Mouse (Mus musculus) 3134 (cell line): ENCODE data around the gene Mndal.
"Not testable (repeated sequence)": the region's sequence is repeated elsewhere in the genome, so short reads cannot be mapped to it uniquely, and the experiment has no call there.

Source experiments
- DNase-seq: peaks from one replicate; pipeline ENCODE4 v3.0.0-alpha.2; 2011; ENCODE audit warnings: low spot score; ENCODE audit not compliant: insufficient read length; ENCODE audit errors: extremely low read depth

The Mndal gene

DNA sequence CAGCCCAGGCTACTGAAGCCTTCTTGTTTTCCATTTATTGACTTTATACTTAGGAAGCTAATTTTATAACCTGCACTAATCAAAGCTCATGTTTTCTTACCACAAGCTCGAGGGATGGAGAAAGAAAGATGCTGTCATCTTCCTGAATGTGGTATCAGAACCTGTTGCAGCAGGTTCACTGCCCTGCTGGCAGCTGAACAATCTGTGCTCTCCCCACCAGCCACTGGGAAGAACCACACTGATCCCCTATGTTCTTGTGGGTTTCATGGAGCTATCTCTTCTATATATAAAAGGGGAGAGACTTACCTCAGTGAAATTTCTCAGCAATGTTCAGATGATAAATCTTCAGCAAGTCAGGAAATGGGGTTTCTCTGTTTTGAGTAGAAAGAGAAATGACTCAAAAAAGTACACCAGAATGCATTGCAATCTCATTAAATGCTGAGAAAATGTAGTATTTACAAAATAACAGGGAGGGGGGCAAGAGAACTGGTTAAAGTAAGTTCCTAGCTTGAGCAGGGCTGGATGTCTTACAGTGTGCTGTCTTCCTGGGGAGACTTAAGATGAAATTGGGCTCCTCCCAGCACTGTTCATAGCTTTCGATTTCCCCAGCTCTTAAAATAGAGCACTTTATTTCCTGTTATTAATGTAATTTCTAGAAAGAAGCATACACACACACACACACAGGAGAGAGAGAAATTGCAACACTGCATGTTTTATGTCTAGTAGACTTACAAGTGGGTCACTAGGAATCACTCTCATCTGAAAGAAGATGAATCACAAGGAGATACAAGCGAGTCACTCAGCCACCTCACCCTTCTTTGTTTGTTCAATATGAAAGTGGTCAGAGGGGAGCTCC is at the start of gene Mndal, which contains the start of gene Ifi203:
Mndal (minus strand) TSS at position 568 of the 856 bp plus-strand sequence.
Ifi203 (minus strand) TSS at position 749 of the 856 bp plus-strand sequence.
- peak; percentile 9 for DNase-seq

DNA sequence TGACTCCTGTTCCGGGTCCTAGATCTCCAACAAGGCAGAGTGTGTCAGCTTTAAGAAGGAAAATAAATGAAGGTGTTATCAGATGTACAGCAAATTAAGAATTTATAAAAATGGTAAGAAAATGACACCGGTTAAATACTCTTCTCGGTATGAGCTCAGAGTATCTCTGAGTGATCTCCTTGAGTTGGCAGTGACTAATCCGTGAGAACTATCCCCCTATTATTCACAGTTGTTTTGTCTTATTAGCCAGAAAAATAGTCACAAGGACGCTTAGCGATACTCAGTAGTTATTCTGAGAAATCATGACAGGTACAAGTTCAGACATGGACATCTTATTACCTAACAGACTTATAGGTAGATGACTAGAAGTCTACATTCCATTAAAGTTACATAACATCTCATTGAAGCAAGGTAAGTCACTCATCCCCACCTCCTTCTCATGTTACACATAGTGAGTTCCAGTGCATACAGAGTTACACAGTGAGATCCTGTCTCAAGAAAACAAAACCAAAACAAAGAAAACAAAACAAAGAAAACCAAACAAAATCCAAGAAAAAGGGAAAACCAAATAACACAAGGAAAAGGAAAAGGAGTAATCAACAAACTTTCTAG is 40.5 kb upstream of the Mndal start, which contains the start of gene Ifi202b:
Ifi202b (minus strand) TSS at position 51 of the 612 bp plus-strand sequence.
- DNase-seq, result not testable (repeated sequence)

DNA sequence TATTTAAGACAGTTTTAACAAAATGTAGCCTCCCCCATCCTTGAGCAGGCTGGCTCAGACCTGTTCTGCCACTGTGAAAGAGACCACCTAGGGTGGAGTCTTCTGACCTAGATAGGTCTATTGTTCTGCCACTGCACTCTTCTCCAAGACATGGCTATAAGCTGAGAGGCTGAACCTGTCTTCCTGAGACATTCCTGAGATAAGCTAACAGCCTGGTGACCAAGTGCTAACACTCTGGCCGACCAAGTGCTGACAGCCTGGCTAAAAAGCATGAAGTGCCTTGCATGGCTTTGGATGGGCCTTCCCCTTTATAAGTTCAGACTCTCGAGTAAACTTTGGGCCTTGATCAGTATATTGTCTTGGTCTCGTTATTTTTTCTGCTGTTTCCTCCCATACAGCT is 38.7 kb upstream of the Mndal start:
- not testable (repeated sequence) for DNase-seq

DNA sequence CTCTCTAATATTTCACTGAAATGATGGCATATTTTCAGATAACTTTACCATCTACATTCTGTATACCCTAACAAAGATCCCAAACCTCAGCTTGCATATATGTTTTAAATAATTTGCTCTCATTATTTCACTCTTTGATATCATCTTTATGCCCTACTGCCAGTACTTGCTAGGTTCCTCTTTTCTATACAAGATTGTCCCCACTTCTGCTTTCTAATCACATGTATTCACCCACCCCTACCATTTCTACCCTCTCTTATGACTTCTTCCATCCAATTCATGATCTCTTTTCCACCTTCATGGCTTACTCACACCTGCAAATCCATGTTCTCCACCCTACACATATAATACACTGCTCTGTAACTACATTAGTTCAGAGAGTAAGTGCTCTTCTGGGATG is 35.3 kb upstream of the Mndal start:
- DNase-seq, result no peak

DNA sequence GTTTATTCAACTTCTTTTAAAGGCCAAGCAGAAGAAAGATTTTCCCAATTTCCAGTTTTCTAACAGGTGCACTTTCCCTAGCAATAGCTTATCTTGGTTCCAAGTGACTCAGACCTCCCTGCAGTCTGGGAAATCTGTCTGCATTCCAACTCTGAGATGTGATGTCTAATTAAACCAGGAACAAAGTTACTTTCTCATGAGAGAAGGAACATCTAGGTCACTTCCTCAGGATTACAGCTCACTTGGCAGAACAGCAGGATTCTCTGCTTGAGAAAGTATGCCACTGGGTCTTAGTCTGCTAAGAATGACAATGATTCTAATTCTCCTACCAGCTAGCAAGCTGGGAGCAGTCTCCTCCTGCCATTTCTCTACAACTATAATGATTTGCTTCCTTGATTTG is 30.8 kb upstream of the Mndal start:
- no peak for DNase-seq

DNA sequence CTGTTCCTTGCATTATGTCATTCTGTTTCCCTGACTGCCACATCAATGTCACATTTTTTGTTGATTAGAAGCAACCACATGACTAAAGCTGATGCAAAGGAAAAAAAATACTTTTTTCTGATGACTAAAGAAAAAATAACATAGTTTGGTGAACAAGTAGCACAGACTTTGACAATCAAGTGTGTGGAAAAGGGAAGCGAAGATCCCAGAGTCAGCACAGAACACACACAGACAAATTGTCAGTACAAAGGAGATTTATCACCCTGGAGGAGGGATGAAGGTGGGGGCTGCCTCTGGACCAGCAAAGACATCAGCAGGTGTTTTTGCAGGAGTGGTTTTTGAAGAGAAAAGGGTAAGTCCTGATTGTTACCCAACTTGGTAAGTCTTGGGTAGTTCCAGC is 19.2 kb upstream of the Mndal start:
- DNase-seq, result not testable (repeated sequence)

DNA sequence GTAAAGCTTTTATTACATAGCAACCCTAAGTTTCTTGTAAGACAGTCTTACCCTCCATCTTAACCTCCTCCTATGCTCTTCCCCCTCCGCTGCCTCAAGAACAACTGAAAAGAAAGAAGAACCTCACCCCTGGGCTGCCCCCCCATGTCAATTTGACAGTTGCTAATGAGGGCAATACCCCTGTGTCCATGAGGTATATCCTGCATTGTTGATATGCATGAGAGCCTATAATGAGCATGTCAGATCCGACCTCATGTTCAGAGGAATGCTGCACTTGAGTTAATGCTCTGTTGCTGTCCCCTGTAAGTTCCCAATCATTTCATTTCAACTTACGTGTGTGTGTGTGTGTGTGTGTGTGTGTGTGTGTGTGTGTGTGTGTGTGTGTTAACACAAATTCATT is 17.7 kb upstream of the Mndal start:
- not testable (repeated sequence) for DNase-seq

DNA sequence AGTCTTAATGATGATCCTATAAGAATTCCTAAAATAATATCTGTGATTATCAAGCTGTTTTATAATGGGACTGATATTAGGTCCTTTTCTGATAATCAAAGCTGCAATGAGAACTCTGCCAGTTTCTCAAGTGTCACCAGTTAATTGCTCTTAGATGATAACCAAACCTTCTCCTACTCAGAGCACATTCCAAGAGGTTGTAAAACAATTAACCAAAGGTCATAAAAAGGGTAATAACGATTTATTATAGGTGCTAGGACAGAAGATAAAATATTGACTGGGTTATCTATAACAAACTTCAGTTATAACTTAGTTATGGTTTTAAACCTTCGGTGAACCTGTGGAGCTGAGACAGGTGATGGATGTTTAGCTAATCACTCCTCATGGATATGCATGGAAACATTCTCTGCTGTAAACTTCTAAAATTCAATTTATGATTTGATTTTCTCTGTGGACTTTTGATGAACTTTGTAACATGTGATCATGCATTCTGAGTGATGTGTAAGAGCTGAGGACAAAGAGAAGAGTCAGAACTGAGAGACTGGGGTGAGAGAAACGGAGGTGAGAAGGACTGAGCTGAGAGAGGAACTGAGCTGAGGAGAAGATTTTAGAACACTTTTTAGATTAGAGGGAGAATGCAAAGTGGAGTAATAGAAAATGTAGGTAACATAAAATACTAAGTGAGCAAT is 13.7 kb upstream of the Mndal start:
- DNase-seq, result not testable (repeated sequence)

DNA sequence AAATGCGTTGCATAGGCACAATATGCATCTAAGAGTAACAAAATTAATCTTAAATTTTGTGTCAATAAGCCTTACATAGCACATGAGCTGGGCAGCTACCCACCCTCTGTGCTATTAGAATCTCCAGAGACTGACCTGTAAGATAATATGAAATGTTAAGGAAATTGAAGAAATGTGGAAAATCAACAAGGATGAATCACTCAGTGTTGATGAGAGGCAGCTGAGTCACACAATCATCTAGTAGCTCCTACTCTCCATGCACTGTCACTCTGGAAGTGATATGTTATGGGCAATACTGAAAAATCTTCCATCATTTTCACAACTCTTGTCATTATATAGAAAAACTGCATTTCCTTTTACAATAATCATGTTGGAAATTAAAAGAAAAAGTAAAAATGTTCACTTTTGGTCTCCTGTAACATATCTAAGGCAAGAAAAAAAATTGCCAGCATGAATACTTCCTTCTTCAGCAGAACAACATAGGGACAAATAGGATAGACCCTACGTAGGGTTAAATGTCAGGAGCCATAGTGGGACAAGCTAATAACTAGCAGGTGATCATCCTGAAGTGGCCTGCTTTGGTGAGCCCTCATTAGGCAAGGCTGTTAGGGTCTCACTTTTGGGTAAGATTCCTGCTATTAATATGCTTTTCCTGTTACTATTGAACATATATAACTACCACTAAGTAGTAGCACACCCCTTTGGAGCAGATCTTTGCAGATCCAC is 12.9 kb upstream of the Mndal start:
- peak; percentile 17 for DNase-seq

GRCm38 (mm10) chr1:173953563-173953962 is 11.3 kb upstream of the Mndal start:
- DNase-seq, result no peak

DNA sequence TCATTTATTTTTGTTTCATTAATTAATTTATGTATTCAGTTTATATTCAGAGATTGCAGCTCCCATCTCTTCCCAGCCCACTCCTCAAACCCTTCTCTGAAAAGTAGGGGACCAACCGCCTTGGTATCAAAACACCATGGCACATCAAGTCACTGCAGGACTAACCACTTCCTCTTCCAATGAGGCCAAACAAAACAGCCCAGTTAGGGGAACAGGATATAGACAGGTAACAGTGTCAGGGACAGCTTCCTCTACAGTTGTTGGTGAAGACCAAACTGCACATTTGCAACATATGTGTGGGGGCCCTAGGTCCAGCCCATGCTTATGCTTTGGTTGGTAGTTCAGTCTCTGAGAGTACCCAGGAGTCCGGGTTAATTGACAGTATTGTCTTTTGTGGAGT is 6.8 kb upstream of the Mndal start:
- not testable (repeated sequence) for DNase-seq

DNA sequence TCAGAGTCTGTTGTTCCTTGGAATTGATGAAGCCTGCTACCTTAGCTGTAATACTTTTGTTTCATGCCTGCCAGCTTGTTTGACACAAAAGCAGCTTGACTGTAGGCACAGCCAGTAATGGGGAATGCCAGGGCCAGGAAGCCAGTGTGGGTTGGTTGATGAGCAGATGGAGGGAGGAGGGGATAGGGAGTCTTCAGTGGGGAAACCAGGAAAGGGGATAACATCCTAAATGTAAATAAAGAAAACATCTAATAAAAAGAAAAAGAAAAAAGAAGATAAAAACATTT is 432 bp upstream of the Mndal start:
- DNase-seq, result peak; percentile 48

- not testable (repeated sequence) for DNase-seq
Measured at GRCm38 (mm10) chr1:173941522-173941921, 769 bp downstream of the Mndal start.

DNA sequence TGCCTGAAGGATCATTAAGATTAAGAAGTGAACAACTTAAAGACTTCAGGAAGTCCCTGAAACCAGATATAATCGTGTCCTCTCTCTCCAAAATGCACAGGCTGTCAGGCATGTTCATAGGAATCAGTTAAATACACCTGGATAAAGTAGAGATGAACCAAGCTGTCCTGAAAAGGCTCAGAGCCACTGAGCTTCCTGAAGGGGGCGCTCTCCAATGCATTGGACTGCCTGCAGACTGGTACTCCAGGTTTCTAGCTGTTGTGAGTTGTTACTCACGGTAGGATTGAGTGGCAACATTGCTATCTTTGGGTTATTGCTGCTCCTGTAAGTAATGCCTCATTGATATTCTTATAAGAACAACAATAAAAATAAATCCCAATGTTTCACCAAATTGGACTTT is 23.0 kb downstream of the Mndal start:
- not testable (repeated sequence) for DNase-seq

DNA sequence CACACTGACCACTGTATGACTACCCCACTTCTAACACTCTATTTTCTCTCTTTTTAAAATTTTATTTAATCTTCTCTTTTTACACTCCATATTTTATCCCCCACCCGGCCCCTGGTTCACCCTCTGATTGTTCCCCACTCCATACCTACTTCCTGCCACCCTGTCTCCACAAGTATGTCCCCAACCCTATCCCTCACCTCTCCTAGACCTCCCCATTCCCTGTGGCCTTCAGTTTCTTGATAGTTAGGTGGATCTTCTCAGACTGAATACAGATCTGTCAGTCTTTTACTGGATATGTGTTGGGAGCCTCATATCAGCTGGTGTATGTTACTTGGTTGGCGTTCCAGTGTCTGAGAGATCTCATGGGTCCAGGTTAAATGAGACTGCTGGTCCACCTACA is 27.7 kb downstream of the Mndal start:
- no peak for DNase-seq

GRCm38 (mm10) chr1:173913256-173913791 is 29.0 kb downstream of the Mndal start:
- peak; percentile 49 for DNase-seq

GRCm38 (mm10) chr1:173912548-173913255 is 29.6 kb downstream of the Mndal start, which contains the start of gene Ifi211:
Gene Ifi211, minus strand, starts transcription at chr1:173913046.
- DNase-seq, result peak; percentile 85

DNA sequence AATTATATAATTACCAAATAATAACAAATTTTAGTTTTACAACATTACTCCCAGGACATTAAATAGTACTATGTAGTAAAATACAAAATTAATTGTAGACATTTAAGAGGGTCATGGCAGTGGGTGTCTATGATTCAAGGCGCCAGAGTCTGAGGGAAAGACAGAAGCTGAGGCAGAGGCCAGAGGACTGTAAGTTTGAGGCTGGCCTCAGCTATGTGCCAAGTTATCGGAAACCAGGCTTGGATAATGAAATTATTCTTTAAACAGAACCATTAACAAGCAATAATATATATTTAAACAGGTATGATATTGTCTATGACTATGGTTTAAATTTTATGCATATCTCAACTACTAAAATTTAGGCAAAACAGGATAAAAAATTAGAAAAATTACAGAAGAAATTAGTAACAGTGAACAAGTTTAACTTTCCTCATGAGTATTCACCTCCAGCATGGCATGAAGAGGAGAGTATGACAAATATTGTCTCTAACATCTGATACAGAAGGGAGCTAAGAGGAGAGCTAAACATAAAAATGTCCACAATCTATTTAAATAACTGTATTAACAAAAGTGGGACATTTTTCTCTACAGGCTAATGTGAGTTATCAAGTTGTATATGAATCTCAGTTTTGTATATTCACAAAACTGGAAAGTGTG is 30.4 kb downstream of the Mndal start:
- DNase-seq, result no peak

GRCm38 (mm10) chr1:173908390-173908789 is 33.9 kb downstream of the Mndal start:
- not testable (repeated sequence) for DNase-seq
